8 mouse cellular contexts compared by ENCODE assay signal in genomic region chr19:57360341-57361130, GRCm38 (mm10). TPM values are rescaled to one million over a fixed set of nuclear protein-coding genes. Genes with fewer than 3 reads are reported as not detected.
A peak's percentile ranks its signal among the peaks of the same experiment; 100 is the strongest.
DNase-seq lines count a peak whose midpoint lies in the region; ATAC-seq lines count a peak whose summit lies in the region.

Fam160b1 (plus strand) TSS chr19:57360680.

- ATAC-seq in hindbrain, embryonic 14.5 days (ENCODE audit: low FRiP score), result peak; percentile 91

- H3K36me3 ChIP-seq in hindbrain, embryonic 14.5 days (replicated peaks; ENCODE audit: control insufficient read depth, insufficient read depth), result 0 out of 2 replicates have a peak, but pooled peaks cover 4% of the 10 kb centered on the region

- no peaks in the 10 kb centered on the region for H3K27me3 ChIP-seq in hindbrain, embryonic 14.5 days (ENCODE audit: control insufficient read depth, insufficient read depth, low read length)

- peak within 1 kb of the TSS; percentile 99 for H3K9ac ChIP-seq in hindbrain, embryonic 14.5 days

- peak; percentile 93 for DNase-seq in R1 (ENCODE audit: low read depth, low spot score)
- DNase-seq in cerebellum, postnatal 25 days, result peak; percentile 97 to 98
- DNase-seq in frontal cortex, postnatal 25 days (ENCODE audit: low spot score in 2 of 2), result peak; percentile 80 to 86
- DNase-seq in hindbrain, embryonic 14.5 days (ENCODE audit: low spot score), result peak; percentile 94
- DNase-seq in left cerebral cortex, adult 11 months (ENCODE audit: low spot score), result peak; percentile 89
- peak; percentile 94 to 98 for DNase-seq in lung, postnatal 4 days
- peak; percentile 94 for DNase-seq in retina, postnatal 7 days (ENCODE audit: low read depth, low spot score)
- peak; percentile 95 for DNase-seq in urinary bladder, adult 2 months (ENCODE audit: low spot score)

- H3K4me1 ChIP-seq in hindbrain, embryonic 14.5 days (replicated peaks; ENCODE audit: control insufficient read depth, insufficient read depth, low read length), result peaks cover 36% of the 10 kb centered on the region

- peak within 1 kb of the TSS; percentile 81 for H3K4me2 ChIP-seq in hindbrain, embryonic 14.5 days (replicated peaks)

- H3K4me3 ChIP-seq in hindbrain, embryonic 14.5 days (replicated peaks; ENCODE audit: low read length), result peak within 1 kb of the TSS; percentile 89

- under 1% methylated on average over 52 of the region's 70 CpGs for WGBS in hindbrain, embryonic 14.5 days

- peak within 1 kb of the TSS; percentile 96 for H3K27ac ChIP-seq in hindbrain, embryonic 14.5 days

- H3K9me3 ChIP-seq in hindbrain, embryonic 14.5 days (ENCODE audit: control insufficient read depth, low read length), result no peaks in the 10 kb centered on the region

RNA-seq across cellular contexts. Expression of gene Fam160b1, which starts in this region (rescaled TPM):
- 17.4 and 18.5 TPM in 2 replicates for polyA plus RNA-seq in hindbrain, embryonic 14.5 days (2014; fragmentation: Nextera tagmentation; extraction: Ambion mirVana)
- 13.9 and 17.3 TPM in 2 replicates for polyA plus RNA-seq in urinary bladder, adult 2 months (2012; rRNA removed)

Comparison
In these comparisons a context has a peak if more than half of its experiments do, and no peak if none do; other contexts are left out.
1. Peak in every context shown above with its lines: DNase-seq, ATAC-seq, H3K4me3 ChIP-seq and H3K27ac ChIP-seq.